Mouse (Mus musculus) neutrophil, adult 5-6 weeks (primary cell): ENCODE data around the gene Ttc17. TPM values are rescaled to one million over a fixed set of nuclear protein-coding genes. Genes with fewer than 3 reads are reported as not detected.
A peak's percentile ranks its signal among the peaks of the same experiment; 100 is the strongest.

Source experiments
- ATAC-seq: fragments of 151-379, 151-347 bp; 2 replicates; pipeline ENCODE4 v1.8.0; 2017; ENCODE audit warnings: mild to moderate bottlenecking, moderate TSS enrichment; ENCODE audit not compliant: insufficient number of reproducible peaks, poor library complexity, low FRiP score, severe bottlenecking; ENCODE audit errors: extremely low read depth
- total RNA-seq: library from RNA; stranded (forward); fragments of 200-1000 nt; gene quantifications from 2 replicates; pipeline ENCODE4 v1.2.3, GENCODE M21; 2017

The Ttc17 gene
- total RNA-seq, 1 experiment from 2014 or later = 41.3 TPM

DNA sequence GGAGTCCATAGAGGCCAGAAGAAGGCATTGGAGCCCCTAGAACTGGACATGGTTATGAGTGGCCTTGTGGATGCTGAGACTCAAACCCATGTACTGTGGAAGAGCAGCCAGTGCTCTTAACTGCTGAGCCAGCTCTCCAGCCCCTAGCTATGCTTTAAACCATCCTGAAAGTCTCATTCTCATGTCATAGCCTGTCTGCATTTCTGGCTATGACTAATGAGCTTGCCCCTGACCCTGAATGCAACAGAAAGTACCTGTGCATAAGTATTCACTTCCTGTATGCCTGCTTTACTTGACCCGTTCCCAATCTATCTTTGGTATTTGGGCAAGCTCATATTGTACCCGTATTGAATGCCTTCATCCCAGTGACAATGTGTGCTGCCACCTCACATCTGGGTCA is 86.7 kb downstream of the Ttc17 start:
- ATAC-seq = no peak

DNA sequence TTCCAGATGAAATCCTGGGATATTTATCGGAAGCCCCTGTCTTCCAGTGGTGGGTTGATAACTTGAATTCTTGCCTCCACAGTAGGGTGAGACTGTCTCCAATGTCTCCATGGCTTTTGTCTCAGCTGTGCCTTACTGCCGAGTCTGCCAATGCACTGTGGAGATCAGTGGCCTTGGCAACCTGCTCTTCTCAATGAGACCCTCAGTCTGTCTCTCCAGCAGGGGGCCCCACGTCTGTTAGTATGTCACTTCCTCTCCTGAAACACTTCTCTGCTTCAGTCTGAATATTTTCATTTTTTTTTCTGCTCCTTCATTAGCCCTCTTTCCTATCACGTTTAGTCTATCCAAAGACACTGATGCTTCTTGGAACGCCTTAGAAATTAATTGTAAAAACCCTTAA is 90.0 kb downstream of the Ttc17 start:
- ATAC-seq = no peak

DNA sequence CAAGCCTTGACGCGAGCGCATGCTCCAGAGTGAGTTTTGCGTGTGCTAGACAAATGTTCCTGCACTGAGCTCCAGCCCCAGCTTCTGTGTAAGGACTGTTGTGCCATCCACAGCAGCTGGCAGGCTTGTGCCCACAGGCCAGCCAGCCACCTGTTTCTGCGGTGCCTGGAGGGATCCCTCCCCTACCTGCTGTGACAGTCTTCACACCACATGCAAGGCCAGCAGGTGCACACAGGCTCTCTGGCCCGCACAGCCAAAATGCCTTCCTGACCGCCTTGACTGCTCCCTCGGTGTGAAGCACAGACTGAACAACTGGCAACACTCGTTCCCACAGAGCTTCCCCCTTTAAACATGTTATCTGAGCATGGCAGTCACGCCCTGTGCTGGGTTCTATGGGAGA is 102.5 kb downstream of the Ttc17 start:
- no peak for ATAC-seq

DNA sequence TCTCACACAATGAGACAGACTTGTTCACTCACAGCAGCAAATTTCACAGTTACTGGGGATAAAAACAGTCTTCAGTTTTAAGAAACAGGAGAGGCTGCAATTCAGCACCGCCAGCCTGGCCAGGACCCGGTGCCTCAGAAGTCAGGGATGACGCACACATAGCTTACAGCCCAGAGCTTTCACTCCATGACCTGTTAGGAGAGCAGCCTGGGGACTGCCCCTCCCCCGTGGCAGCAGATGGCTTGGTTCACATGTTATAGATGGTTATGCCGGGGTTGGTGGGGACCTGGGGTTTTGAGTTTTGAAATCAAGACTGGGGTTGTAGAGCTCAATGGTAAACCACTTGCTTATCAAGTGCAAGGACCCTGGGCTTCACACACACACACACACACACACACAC is 104.1 kb downstream of the Ttc17 start:
- ATAC-seq = no peak

DNA sequence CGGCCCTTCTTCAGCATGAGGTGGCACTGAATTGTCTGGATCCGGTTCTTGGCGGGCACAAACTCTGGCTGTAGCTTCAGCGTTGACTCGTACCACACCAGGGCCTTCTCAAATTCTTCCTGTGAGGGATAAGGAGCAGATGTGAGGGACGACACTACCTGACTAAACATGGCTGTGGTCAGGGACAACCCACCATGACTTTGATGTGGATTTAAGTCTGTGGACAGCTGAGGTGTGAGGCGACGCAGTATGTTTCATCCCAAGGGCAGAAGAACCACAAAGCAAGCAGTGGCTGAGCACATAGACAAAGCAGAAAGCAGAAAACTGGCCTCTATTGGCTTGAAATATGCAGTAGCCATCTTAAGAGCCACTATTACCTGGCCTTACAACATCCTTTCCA is 104.7 kb downstream of the Ttc17 start:
- ATAC-seq = no peak

DNA sequence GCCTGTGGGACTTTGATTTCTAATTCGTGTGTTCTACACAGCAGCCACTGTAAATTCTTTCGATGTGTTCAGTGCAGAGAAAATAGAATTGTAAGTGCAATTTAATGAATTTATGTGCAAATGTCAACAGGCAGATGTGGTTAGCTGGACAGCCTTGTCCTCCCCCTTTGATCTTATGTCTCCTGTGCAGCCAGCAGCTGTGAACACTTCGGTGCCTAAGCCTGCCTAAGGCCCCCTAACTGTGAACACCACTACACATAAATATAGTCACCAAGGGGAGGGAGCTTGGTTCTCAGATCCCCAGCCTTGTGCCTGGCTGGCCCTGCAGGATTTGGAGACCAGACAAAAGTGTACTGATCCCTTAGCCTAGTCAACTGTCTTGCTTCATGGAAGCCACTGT is 109.0 kb downstream of the Ttc17 start:
- no peak for ATAC-seq

DNA sequence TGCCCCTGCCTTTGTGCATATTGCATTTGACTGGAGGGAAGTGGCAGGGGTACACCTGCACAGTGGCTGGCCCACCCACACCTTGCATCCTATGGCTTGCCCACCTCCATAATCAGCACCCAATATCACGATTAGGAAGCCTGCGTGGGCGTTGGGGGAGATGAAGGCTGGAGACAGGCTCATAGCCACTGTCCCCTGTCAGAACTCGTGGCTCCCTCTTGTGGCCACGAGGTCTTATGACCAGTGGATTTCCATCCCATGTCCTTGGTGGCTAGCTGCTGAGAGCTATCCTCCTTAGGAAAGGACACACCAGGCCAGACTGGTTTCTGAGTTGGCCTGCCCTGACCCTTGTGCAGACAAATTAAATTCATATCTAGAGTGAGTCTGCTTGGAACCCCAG is 116.0 kb downstream of the Ttc17 start:
- peak; percentile 28; the same call in 1 of the 2 replicates for ATAC-seq

DNA sequence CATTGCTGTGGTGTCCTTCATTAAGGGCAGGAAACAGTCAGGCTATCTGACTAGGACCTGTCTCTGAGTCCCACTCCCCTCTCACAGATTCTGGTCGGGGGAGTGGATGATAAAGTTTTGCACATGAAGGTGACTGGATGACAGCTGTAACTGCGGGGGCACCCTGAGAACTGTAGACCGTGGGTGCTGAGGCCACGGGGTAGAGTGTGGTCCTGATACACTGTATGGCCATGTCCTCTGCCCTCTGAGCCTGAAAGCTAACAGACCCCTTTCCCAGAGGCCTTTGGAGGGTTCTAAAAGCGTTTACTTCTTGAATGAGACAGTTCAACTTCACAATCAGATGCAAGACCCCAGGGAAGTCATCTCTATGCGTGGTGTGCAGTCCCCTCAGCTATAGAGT is 116.8 kb downstream of the Ttc17 start:
- no peak for ATAC-seq

DNA sequence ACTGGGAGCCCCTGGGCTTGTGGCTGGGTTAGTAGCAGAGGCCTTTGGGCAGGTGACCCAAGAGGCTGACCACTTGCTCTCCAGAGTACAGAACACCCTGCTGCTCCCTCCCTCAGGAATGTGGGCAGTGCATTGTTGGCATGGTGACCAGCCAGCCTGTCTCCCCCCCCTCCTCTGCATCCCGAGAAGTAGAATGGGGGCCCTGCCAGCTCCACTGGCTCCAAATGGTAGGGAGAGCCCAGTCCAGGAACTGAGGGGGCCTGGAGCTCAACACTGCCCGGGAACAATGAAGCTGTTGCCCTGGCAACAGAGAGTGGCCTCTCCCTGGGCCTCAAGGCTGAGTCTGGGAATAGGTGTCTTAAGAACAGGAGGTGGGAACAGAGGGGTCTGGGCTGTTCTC is 117.3 kb downstream of the Ttc17 start:
- ATAC-seq = no peak

DNA sequence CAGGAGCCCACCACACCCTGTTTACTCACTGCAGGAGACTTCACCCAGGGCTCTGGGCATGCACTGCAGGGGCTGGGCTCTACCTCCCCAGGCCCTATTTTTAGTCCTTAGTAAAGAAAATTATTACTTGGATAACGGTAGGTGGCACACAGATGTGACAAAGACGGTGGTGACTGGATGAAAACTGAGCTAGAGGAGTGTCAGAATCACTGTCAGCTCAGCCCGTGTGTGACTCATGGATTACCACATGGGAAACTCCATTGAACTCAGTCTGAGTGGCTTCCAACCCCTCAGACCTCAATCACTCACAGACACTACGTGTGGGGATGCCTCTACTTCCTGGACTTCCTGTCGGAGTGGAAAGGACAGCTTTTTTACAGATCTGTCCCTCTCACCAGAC is 118.4 kb downstream of the Ttc17 start:
- no peak for ATAC-seq

DNA sequence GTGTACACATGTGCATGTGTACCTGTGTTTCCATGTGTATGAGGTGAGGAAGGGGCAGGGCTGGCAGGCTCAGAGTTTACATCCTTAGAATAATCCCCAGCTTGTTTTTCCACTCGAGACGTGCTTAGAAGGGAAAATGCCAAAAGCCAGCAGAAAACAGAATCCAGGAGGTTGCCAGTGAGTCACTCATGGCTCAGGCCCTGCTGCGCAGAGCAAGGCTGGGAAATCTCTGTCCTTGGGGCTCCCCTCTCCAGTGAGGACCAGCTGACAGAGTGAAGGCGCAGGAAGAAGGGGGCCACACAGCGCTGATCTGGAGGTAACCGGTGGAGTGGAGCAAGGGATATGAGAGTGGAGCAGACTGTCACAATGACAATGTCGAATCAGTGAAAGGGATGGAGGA is 119.1 kb downstream of the Ttc17 start:
- ATAC-seq = no peak

DNA sequence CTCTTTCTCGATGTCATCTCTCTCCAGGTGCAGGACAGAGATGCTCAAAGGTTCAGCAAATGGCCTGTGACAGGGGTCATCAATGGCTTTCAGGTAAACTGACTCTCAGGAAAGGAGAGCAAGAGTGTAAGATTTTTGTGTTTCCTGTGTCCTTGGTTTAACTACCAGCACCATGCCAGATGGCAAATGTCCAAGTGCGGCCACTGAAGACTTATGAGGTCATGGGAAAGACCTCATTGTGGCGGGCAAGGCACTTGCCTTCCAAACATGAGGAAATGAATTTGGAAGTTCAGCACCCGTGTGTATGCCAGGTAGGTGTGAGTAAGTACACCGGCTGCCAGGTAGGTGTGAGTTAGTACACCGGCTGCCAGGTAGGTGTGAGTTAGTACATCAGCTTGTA is 123.0 kb downstream of the Ttc17 start:
- no peak for ATAC-seq

DNA sequence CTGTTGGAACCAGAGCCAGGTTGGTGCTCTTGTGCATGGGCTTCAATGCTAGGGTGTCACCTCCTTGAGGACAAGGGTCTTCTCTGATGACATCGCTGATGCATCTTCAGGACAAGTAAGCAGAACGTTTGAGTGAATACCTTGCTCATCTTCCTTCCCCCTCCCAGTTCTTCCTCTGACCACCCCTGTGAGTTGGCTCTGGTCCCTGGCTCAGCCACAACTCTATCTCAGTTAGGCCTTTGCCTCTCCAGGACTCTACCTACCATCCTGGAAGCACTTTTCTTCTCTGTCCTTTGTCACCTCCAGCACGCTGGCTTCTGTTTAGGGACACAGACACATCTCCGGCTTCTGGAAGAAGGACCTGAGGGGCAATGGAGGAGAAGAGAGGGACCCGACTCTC is 126.9 kb downstream of the Ttc17 start:
- ATAC-seq = no peak

DNA sequence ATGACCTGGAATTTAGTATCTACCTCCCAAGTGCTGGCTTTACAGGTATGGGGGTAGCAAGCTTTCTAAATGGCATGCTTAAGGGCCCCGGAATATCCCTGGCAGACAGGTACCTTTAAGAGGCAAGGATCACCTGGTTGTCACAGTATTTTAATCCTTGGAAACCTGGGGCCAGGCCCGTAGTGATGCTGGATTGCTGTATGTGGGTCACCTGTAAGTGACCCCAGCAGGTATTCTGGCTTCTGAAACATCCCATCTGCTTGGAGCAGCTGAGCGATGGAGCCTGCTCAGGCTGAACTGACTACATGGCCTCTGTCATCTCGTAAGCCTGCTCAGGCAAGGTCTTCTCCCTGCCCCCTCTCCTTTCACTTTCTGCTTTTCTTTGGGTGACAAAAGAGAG is 130.4 kb downstream of the Ttc17 start:
- ATAC-seq = no peak

DNA sequence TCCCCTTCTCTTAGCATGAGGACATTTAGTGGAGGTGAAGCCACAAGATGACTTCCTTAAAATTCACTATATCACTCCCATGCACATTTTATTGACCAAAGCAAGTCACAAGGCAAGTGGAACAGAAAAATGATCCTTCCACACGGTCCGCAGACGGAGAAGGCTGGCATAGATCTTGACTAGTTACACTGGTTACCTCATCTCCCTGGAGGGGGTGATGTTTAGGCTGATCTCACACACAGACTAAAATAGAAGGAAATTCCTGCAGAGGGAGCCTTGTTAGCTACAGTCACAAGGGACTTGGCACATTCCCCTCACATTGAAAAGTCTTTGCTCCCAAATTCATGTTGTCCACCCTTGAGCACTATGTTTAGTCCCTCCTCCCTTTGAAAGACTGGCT is 130.8 kb downstream of the Ttc17 start:
- ATAC-seq = no peak

DNA sequence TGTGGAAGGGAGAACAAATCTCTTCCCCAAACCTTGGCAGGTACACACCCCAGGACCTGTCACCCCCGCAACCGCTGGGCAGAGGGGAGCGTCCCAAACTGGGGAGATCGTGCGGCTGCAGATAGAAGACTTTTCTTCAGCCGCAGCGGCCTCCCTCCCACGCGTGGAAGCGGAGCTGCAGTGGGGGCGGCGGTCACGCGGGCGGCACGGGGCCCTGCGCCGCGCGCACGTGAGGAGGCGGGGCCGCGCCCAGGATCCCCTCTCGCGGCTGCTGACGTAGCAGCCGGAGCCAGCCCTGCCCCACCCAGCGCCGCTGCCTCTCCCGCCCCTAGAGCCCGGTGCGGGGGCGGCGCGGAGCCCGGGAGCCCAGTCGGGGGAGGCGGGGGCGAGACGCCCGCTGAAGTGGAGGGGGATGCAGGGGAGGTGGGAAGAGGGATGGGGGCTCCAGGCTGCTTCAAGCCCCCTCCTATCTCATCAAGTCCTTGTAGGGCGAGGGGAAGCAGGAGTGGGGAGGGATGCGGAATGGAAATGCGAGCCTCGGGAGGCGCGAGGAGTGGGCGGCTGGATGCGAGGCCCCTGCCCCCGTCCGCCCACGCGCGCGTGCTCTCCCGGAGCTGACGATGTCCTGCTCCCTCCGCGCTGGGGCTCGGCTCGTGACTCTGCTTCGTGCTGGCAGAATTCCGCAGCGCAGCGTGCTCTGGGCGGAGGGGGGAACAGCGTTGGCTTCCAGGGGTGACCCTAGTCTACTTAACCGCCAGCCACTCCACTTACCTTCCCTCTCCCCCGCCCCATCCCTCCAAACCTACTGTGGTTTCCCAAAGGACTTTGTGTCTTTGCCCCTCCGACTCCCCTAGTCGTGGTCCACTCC is 133.1 kb downstream of the Ttc17 start:
- ATAC-seq = no peak

DNA sequence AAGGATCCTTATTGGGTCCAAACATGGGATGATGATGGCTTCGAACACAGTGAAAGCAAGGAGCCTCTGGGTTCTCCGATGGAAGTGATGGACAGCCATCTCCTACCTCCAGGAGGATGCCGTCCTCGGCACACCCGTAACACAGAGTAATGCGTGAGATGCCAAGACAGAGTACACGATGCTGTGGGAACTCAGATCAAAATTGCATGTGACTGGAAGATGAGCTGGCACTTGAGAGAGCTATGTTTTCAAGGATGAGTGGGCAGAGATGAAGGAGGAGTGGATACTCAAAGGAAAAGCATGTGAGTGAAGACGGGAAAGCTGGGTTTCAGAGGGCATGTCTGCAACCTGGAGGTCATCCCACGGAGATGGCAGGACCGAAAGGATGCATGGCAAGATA is 135.3 kb downstream of the Ttc17 start:
- no peak for ATAC-seq

DNA sequence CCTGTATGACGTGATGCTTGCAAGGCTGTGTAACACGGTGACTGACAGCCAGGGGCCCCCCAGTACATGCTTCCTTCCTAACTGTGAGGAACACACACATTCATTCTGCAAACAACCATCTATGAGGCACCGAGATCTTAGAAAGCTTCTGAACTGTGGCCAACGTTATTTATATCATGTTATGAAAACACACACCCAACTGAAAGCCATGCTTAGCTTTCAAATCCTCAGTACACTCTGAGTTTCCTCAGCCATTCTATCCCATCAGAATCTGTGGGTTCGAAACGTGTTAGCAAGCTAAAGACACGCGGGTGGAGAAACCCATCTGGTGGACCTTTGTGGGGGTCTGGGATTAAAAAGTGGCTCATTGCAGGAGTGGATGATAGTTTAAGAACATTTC is 137.7 kb downstream of the Ttc17 start:
- no peak for ATAC-seq

DNA sequence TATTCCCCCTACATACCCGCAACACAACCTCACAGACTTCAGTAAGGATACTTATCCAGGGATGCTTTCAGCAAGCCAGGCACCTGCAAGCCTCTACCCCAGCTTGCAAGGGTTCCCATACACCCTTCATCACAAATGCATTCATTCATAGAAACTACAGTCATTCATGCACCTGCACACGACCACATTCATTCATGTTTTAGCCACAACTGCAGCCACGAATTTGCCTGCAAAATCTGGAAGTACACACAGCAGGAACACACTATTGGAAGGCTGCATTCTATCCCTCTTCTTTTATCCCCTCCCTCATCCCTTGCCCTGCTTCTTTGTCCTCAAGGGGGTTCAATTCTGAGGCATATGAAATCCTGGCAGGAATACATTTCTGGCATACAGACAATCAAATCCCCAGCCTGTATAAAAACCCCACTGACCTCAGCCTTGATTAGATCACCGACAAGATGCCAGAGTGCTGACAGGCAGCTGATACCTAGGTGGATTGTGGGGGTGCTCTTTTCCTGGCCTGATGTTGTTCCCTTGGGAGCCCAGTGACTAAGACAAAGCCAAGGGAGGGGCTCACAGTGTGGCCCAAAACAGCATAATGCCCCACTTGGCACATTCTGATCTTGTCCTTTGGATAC is 139.2 kb downstream of the Ttc17 start:
- no peak for ATAC-seq

DNA sequence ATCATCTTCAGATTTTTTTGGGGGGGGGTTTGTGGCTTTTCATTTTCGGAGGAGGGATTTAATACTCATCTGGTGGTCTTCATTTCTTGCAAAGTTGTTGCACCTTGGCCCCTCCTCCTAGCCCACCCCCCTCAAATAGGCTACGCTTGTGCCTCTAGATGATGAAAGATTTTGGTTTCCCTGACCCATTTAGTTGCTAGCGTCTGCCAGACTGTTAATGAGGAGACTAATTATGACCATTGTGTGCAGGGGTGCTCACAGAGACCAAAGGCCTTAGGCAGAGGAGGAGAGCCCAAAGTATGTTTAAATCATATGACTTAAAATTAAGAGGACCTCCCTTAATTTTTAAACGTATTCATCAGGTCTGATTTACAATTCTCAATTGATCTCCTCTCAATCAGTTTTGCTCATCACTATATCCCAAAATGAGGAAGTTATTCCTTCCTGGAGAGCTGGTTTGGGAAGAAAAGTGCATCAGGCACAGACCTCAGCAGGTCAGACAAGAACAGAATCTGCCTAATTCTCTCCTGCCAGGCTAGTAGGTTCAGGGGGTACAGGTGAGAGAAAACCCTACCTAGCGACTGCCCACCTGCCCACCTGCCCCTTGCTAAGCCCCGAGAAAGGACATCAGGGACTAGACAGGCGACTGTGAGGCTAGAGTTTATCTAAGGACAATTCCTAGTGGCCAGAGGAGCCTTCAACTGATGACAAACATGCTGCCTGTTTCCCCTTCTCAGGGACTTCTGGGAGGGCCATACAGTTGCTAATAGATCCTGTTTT is 139.9 kb downstream of the Ttc17 start:
- ATAC-seq = no peak
